Mouse (Mus musculus): ENCODE data around the gene Hspd1.
A peak's percentile ranks its signal among the peaks of the same experiment; 100 is the strongest.
"Not testable (repeated sequence)": the region's sequence is repeated elsewhere in the genome, so short reads cannot be mapped to it uniquely, and the experiment has no call there.

The Hspd1 gene

GRCm38 (mm10) chr1:55087401-55087904, 590 bp downstream of the Hspd1 start:
- no peak for DNase-seq (ENCODE audit: low read depth, low spot score)

DNA sequence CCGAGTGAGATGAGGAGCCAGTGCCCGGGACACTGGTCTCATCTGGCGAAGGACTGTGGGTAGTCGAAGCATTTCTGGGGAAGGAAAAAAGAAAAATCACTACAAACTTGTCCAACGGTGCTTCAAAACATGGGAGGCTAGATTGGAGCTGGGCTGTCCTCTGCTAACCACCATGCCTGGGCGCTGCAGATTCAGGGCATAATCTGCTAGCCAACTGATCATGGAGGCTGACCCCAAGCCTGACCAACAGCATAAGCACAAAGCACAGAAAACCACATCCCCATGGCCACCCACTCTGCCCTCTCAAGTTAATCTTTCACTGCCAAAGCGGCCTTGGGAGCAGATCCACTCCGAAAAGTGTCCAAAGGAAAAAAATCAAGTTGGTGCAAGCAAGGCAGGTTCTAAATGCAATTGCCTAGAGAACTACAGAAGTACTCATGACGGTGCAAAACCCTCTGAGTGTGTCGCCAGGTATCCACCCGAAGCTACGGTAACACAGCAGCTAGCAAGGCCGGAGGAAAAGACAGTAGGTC, 1.1 kb downstream of the Hspd1 start:
- peak; percentile 23 for DNase-seq (ENCODE audit: low read depth, low spot score)

GRCm38 (mm10) chr1:55085781-55086366, 2.2 kb downstream of the Hspd1 start:
- no peak for DNase-seq (ENCODE audit: low read depth, low spot score)

DNA sequence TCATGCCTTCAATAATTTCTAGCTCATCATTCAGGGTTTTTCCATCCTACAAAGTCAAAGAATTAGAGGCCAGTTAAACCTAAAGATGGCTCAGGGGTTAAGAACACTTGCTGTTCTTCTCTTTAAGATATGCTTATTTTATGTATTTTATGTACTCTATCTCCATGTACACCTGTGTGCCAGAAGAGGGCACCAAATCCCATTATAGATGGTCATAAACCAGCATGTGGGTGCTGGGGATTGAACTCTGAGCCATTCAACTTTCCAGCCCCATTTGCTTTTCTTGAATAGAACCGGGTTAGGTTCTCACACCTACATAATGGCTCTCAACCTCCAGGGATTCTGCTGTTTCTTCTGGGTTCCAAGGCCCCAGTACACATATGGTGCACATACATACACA, 5.9 kb downstream of the Hspd1 start:
- DNase-seq (ENCODE audit: low read depth, low spot score) = peak; percentile 55

- no peak for DNase-seq (ENCODE audit: low read depth, low spot score)
Observed at GRCm38 (mm10) chr1:55079677-55080076, 8.4 kb downstream of the Hspd1 start.

GRCm38 (mm10) chr1:55076849-55077516, 11.1 kb downstream of the Hspd1 start:
- DNase-seq (ENCODE audit: low read depth, low spot score) = no peak

GRCm38 (mm10) chr1:55076395-55076743, 11.7 kb downstream of the Hspd1 start:
- no peak for DNase-seq (ENCODE audit: low read depth, low spot score)

DNA sequence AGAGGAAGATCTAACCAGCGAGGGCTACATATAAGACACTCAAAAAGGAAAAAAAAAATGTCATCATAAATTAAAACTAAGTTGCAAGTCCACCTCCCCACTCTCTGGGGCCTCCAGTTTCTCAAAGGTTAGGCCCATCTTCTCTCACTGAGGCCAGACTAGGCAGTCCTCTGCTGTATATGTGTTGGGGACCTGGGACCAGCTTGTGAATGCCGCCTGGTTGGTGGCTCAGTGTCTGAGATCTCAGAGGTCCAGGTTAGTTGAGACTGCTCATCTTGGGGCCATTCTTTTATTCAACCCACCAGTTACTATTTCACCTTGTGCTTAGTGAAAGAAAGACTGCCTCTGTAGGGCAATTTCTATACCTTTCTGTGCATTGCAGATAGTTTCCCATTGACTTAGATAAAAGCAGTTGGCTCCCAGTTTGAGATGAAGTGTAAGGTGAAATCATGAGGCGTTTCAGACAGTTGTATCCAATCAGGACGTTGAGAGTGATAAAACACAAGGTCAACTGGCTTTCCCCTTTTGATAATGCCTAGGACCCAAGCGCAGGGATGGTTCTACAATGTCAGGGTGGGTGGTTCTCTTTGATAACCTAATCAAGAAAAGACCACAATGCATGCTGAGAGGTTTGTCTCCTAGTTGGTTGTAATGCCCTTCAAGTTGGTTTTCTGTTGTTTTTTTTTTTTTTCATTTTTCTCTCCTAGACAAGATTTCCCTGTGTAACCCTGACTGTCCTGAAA, 12.2 kb downstream of the Hspd1 start:
- no peak for DNase-seq (ENCODE audit: low read depth, low spot score)

GRCm38 (mm10) chr1:55074757-55075156, 13.3 kb downstream of the Hspd1 start:
- no peak for DNase-seq (ENCODE audit: low read depth, low spot score)

DNA sequence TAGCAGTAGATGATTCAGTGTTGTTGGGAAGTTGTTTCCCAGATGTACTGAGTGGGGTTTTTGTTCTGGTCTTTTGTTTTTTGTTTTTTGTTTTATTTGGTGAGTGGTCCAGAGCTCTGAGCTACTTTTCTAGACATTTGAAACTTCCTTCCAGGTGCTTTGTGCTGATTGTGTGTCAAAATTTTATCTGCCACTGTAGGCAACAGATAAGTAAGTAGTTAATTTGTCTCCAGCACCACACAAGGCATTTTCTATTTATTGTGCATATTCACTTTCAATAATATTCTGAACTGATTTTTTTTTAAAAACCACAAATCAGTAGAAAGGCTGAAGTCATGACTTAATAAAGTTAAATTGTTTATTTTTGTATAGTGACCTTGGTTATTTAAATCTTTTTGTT, 15.7 kb downstream of the Hspd1 start:
- DNase-seq (ENCODE audit: low read depth, low spot score) = not testable (repeated sequence)

DNA sequence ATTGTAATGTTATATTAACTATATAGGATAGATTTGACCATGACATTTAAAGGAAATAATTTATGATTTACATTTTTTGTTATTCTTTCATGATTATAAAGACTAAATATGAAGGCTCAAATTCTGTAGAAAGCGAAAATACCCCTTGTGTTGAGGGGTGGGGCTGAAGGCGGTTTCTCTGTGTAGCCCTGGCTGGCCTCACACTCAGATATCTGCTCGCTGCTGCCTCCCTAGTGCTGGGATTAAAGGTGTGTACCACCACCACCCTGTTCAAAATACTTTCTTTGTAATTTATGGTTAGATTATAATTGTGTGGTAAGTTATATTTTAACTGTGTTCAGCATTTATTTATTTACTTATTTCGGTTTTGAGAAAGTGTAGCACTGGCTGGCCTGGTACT, 26.3 kb downstream of the Hspd1 start:
- no peak for DNase-seq (ENCODE audit: low read depth, low spot score)

- DNase-seq (ENCODE audit: low read depth, low spot score) = no peak
Observed at GRCm38 (mm10) chr1:55061099-55061498, 26.9 kb downstream of the Hspd1 start.

- not testable (repeated sequence) for DNase-seq (ENCODE audit: low read depth, low spot score)
Observed at GRCm38 (mm10) chr1:55058383-55058782, 29.7 kb downstream of the Hspd1 start.

GRCm38 (mm10) chr1:55055322-55056115, 32.5 kb downstream of the Hspd1 start:
- DNase-seq (ENCODE audit: low read depth, low spot score) = peak; percentile 75

DNA sequence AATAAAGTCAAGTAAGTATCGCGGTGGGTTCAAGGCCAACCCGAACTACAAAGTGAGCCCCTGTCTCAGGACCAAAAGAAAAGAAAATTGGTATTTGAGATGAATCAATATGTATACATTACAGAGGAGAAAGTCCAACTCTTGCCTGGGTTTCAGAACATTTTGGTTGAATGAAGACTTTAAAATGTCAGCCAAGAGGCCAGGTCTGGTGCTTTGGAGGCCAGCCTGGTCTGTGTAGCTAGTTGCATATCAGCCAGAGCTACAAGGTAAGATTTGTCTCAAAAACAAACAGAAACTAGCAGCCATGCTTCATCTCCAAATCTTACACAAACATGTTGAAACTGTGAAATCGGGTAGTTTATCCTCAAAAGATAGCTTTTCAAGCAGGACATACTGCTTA, 34.4 kb downstream of the Hspd1 start:
- peak; percentile 28 for DNase-seq (ENCODE audit: low read depth, low spot score)

- no peak for DNase-seq (ENCODE audit: low read depth, low spot score)
Observed at GRCm38 (mm10) chr1:55053005-55053404, 35.0 kb downstream of the Hspd1 start.

DNA sequence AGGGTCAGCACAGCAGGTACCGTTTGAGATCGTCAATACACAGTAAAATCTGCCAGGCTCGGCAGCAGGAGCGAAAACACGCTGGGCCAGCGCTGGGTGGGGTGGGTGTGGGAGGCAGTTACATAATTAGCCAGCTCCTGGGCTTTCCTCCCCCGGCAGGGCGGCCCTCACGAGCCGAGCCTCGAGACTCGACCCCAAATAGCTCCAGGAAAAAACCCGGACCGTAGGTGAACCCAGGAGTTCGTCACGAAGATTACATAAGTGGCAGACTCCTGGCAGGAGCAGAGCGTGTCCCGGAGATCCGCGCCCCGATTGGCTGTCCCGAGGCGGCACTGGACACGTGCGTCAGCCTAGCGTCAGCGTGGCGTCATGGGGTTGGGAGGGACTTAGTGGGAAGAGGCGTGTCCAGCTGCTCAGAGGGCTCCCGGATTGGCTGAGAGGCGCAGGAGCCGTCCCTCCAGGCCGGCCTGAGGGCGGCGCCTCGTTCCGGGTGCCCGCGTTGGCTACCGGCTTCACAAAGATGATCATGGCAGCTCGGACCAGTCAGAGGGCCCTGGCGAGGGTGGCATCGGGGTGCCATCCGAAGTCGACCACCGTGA, 35.6 kb downstream of the Hspd1 start, which contains the start of gene Coq10b:
Gene Coq10b, plus strand, starts transcription at position 416 of the 599 bp plus-strand sequence.
- peak; percentile 98 for DNase-seq (ENCODE audit: low read depth, low spot score)

GRCm38 (mm10) chr1:55051671-55052070, 36.4 kb downstream of the Hspd1 start:
- no peak for DNase-seq (ENCODE audit: low read depth, low spot score)

DNA sequence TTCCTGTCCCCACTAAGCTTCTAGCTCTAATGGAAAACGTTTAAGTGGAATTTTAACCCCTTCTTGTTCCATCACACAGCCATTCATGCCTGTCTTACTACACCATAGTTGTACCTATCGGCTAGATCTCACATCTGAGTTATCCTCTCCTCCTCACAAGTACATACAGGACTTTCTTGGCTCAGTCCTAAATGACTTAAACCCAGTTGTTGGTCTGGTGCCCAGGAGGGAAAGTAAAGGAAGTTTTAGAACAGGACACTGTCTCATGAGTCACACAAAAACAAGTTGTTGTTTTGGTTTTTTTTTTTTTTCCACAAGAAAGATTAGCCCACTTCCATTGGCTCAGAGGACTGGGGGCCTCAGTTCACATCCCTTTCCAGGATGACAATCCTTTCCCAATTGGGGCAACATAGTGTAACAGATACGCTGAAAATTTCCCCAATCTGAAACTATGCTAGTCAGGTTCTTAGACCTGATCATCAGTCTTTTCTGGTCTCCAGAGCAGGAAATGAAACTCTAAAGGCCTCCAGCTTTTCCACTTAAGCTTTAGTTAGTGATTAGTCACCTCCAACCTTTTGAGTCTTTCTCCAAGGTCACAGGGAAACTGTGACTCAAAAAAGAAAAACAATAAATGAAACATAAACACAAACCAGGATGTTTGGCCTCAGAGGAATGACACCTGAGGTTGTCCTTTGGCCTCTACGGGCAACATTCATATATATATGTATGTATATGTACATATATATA, 39.0 kb downstream of the Hspd1 start:
- peak; percentile 10 for DNase-seq (ENCODE audit: low read depth, low spot score)

GRCm38 (mm10) chr1:55043164-55043563, 44.9 kb downstream of the Hspd1 start:
- no peak for DNase-seq (ENCODE audit: low read depth, low spot score)
